Mouse (Mus musculus) ZHBTc4 (cell line): Measurements from ENCODE around the gene Rb1.

ENCODE experiments used
- DNase-seq: peaks from one replicate; pipeline ENCODE4 v3.0.0-alpha.2; 2011; ENCODE audit warnings: low read depth, low spot score

Gene Rb1

GRCm38 (mm10) chr14:73336316-73337080 lies 10.9 kb upstream of the Rb1 start:
- DNase-seq = no peak

GRCm38 (mm10) chr14:73334926-73335805 lies 9.5 kb upstream of the Rb1 start:
- DNase-seq = peak; percentile 10

GRCm38 (mm10) chr14:73333880-73334279 lies 8.3 kb upstream of the Rb1 start:
- DNase-seq = no peak

GRCm38 (mm10) chr14:73331386-73331785 lies 5.8 kb upstream of the Rb1 start:
- DNase-seq = no peak

- DNase-seq = no peak
Measured at GRCm38 (mm10) chr14:73329871-73330270, 4.2 kb upstream of the Rb1 start.

- no peak for DNase-seq
Measured at GRCm38 (mm10) chr14:73326511-73326910, 889 bp upstream of the Rb1 start.

GRCm38 (mm10) chr14:73324634-73325455 lies 777 bp downstream of the Rb1 start:
- DNase-seq = peak; percentile 27

- peak; percentile 9 for DNase-seq
Measured at GRCm38 (mm10) chr14:73323965-73324364, 1.7 kb downstream of the Rb1 start.

- DNase-seq = no peak
Measured at GRCm38 (mm10) chr14:73322142-73322541, 3.5 kb downstream of the Rb1 start.

GRCm38 (mm10) chr14:73316933-73317332 lies 8.7 kb downstream of the Rb1 start:
- no peak for DNase-seq

- no peak for DNase-seq
Measured at GRCm38 (mm10) chr14:73313864-73314263, 11.8 kb downstream of the Rb1 start.

- DNase-seq = no peak
Measured at GRCm38 (mm10) chr14:73313396-73313795, 12.2 kb downstream of the Rb1 start.

GRCm38 (mm10) chr14:73312909-73313308 lies 12.7 kb downstream of the Rb1 start:
- no peak for DNase-seq

- no peak for DNase-seq
Measured at GRCm38 (mm10) chr14:73307490-73307889, 18.1 kb downstream of the Rb1 start.

- DNase-seq = peak; percentile 40
Measured at GRCm38 (mm10) chr14:73303193-73303592, 22.4 kb downstream of the Rb1 start.

- no peak for DNase-seq
Measured at GRCm38 (mm10) chr14:73301856-73302255, 23.8 kb downstream of the Rb1 start.

- no peak for DNase-seq
Measured at GRCm38 (mm10) chr14:73295512-73295911, 30.1 kb downstream of the Rb1 start.

- no peak for DNase-seq
Measured at GRCm38 (mm10) chr14:73293616-73294015, 32.0 kb downstream of the Rb1 start.

GRCm38 (mm10) chr14:73292434-73292833 lies 33.2 kb downstream of the Rb1 start:
- DNase-seq = no peak

- DNase-seq = no peak
Measured at GRCm38 (mm10) chr14:73289915-73290314, 35.7 kb downstream of the Rb1 start.

GRCm38 (mm10) chr14:73280996-73281395 lies 44.6 kb downstream of the Rb1 start:
- DNase-seq = no peak

GRCm38 (mm10) chr14:73279096-73279495 lies 46.5 kb downstream of the Rb1 start:
- DNase-seq = no peak
